Comparison of ENCODE assay signal across 8 mouse cellular contexts in genomic region chrX:168123589-168123965, GRCm38 (mm10).
DNase-seq lines count a peak whose midpoint lies in the region; ATAC-seq and TF ChIP-seq lines count a peak whose summit lies in the region.

No protein-coding gene starts in this region.

- H3K27ac ChIP-seq in heart, embryonic 10.5 days = no peak overlapping the region
- no peak overlapping the region for H3K27ac ChIP-seq in lung, postnatal 0 days (ENCODE audit: low read length)
- H3K27ac ChIP-seq in intestine, postnatal 0 days (ENCODE audit: low read depth, low read length) = no peak overlapping the region
- H3K27ac ChIP-seq in stomach, embryonic 14.5 days (ENCODE audit: low read length) = no peak overlapping the region

- intact Hi-C loops in heart, postnatal 14 days (cut with DNase I) = no loop called here

- H3K4me1 ChIP-seq in heart, embryonic 10.5 days = no peaks in the 10 kb centered on the region
- H3K4me1 ChIP-seq in lung, postnatal 0 days (ENCODE audit: insufficient read depth, low read depth, low read length) = no peaks in the 10 kb centered on the region
- H3K4me1 ChIP-seq in intestine, postnatal 0 days (replicated peaks; ENCODE audit: control insufficient read depth, insufficient read depth, low read length) = no peaks in the 10 kb centered on the region
- no peaks in the 10 kb centered on the region for H3K4me1 ChIP-seq in stomach, embryonic 14.5 days (ENCODE audit: control insufficient read depth, insufficient read depth, low read length)

- no peak overlapping the region for H3K9ac ChIP-seq in lung, postnatal 0 days (replicated peaks; ENCODE audit: low read depth)
- H3K9ac ChIP-seq in intestine, postnatal 0 days (ENCODE audit: low read depth, low read length) = no peak overlapping the region
- no peak overlapping the region for H3K9ac ChIP-seq in stomach, embryonic 14.5 days (replicated peaks; ENCODE audit: low read depth, low read length)

- peak overlapping the region; percentile 53 for H3K4me2 ChIP-seq in lung, postnatal 0 days (replicated peaks; ENCODE audit: low read depth, low read length)
- peak overlapping the region; percentile 56 for H3K4me2 ChIP-seq in intestine, postnatal 0 days (replicated peaks; ENCODE audit: low read depth)
- H3K4me2 ChIP-seq in stomach, embryonic 14.5 days (replicated peaks; ENCODE audit: low read depth, low read length) = peak overlapping the region; percentile 60

- no peak for TF ChIP-seq CTCF in lung, postnatal 0 days (IDR thresholded peaks at IDR 0.05)
- no peak for TF ChIP-seq CTCF in intestine, postnatal 0 days (IDR thresholded peaks at IDR 0.05; ENCODE audit: low read depth)

- peaks cover 57% of the 10 kb centered on the region for H3K27me3 ChIP-seq in heart, embryonic 10.5 days (ENCODE audit: insufficient read depth, poor library complexity, severe bottlenecking)
- H3K27me3 ChIP-seq in lung, postnatal 0 days (replicated peaks; ENCODE audit: insufficient read depth, low read length) = peaks cover 8% of the 10 kb centered on the region; the same call in 1 of the 2 replicates
- H3K27me3 ChIP-seq in intestine, postnatal 0 days (replicated peaks; ENCODE audit: control insufficient read depth, insufficient read depth, low read length) = peaks cover 23% of the 10 kb centered on the region
- peaks cover 10% of the 10 kb centered on the region; the same call in 1 of the 2 replicates for H3K27me3 ChIP-seq in stomach, embryonic 14.5 days (ENCODE audit: control insufficient read depth, insufficient read depth, low read length)

- no peaks in the 10 kb centered on the region for H3K9me3 ChIP-seq in heart, embryonic 10.5 days
- H3K9me3 ChIP-seq in lung, postnatal 0 days (ENCODE audit: low read length) = no peaks in the 10 kb centered on the region
- no peaks in the 10 kb centered on the region for H3K9me3 ChIP-seq in intestine, postnatal 0 days (ENCODE audit: control insufficient read depth)
- no peaks in the 10 kb centered on the region for H3K9me3 ChIP-seq in stomach, embryonic 14.5 days (ENCODE audit: control insufficient read depth, low read depth, low read length)

- no peak for TF ChIP-seq EP300 in lung, postnatal 0 days (IDR thresholded peaks at IDR 0.05)

- WGBS in heart, embryonic 10.5 days = 4% methylated on average over 11 of the region's 11 CpGs
- 10% methylated on average over 11 of the region's 11 CpGs for WGBS in lung, postnatal 0 days
- WGBS in intestine, postnatal 0 days = 15% methylated on average over 11 of the region's 11 CpGs
- 8% methylated on average over 11 of the region's 11 CpGs for WGBS in stomach, embryonic 14.5 days

- no peak for DNase-seq in heart, embryonic 10.5 days (ENCODE audit: low spot score)
- DNase-seq in heart, postnatal 14 days = no peak
- DNase-seq in lung, postnatal 0 days (ENCODE audit: low spot score) = no peak
- no peak for DNase-seq in lung, postnatal 14 days
- no peak for DNase-seq in left cerebral cortex, adult 11 months (ENCODE audit: low spot score)
- no peak for DNase-seq in right cerebral cortex, postnatal 25 days

- peak overlapping the region; percentile 58 for H3K4me3 ChIP-seq in heart, embryonic 10.5 days
- no peak overlapping the region; the same call in 1 of the 2 replicates for H3K4me3 ChIP-seq in lung, postnatal 0 days (ENCODE audit: low read depth, low read length)
- peak overlapping the region; percentile 20; the same call in 1 of the 2 replicates for H3K4me3 ChIP-seq in intestine, postnatal 0 days (ENCODE audit: low read depth, low read length)
- H3K4me3 ChIP-seq in stomach, embryonic 14.5 days (ENCODE audit: low read depth, low read length) = peak overlapping the region; percentile 34

- H3K36me3 ChIP-seq in heart, embryonic 10.5 days = no peaks in the 10 kb centered on the region
- H3K36me3 ChIP-seq in lung, postnatal 0 days (ENCODE audit: insufficient read depth, low read length) = no peaks in the 10 kb centered on the region
- H3K36me3 ChIP-seq in intestine, postnatal 0 days (ENCODE audit: control insufficient read depth, insufficient read depth) = no peaks in the 10 kb centered on the region
- no peaks in the 10 kb centered on the region for H3K36me3 ChIP-seq in stomach, embryonic 14.5 days (ENCODE audit: control insufficient read depth, insufficient read depth, low read length)

- ATAC-seq in lung, postnatal 0 days = no peak
- ATAC-seq in intestine, postnatal 0 days = no peak
- peak; percentile 33; the same call in 1 of the 2 replicates for ATAC-seq in stomach, embryonic 14.5 days (ENCODE audit: insufficient number of reproducible peaks, insufficient read depth, low FRiP score, low read depth)
